ENCODE assay signal across 15 mouse cellular contexts in the genomic region with DNA sequence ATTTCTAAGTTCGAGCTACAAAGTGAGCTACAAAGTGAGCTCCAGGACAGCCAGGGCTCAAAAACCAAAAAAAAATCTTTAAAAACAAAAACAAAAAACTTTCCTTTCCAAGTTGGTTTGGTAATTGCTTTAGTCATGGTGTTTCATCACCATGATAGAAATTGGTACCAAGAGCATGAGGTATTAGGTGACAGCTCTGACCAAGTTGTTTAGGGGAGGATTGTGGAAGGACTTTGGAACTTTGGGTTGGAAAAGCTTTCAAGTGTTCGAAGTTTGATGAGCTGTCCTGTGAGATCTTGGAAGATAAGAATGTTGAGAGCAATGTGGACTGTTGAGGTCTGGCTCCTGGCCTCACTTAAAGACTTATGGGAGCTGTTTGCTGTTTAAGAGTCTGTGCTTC.
DNase-seq lines count a peak whose midpoint lies in the region.
"Had no signal": no experiment of that assay in that cellular context is flagged by ENCODE, and none has a peak within 500 bp of the region (broad histone marks: within the 10 kb centered on the region; RNA-seq: fewer than 3 reads in every experiment).

No protein-coding gene starts in this region.

- DNase-seq in 416B (ENCODE audit: low read depth) (peak; percentile 20), NIH3T3 (ENCODE audit: low read depth) (peak; percentile 23)
- DNase-seq in yolk sac, embryonic 10.5 days (ENCODE audit: low spot score), result peak; percentile 30
- DNase-seq in cerebellum, adult 8-10 months, result no peak
- no peak for DNase-seq in T-cell, adult 2 months (ENCODE audit: low spot score)
- DNase-seq: adrenal gland, adult 2 months; adrenal gland, postnatal 10 days; adrenal gland, postnatal 36 days; B cell, adult 2 months; cerebellum, adult 11-12 months; cerebellum, adult 2 months; cerebellum, adult 9-11 months; cerebellum, postnatal 14 days; cerebellum, postnatal 36 days; embryo, embryonic 11 days had no signal

Comparison
In these comparisons a context has a peak if more than half of its experiments do, and no peak if none do; other contexts are left out.
1. DNase-seq: peak in 416B (single experiment), NIH3T3 (single experiment) and yolk sac, embryonic 10.5 days (single experiment); none in cerebellum, adult 8-10 months (single experiment) and T-cell, adult 2 months (single experiment).